Mouse (Mus musculus) sigmoid colon, adult 10 weeks (tissue): Measurements from ENCODE around the gene Tmem265. TPM values are rescaled to one million over a fixed set of nuclear protein-coding genes. Genes with fewer than 3 reads are reported as not detected.

Source experiments
- polyA plus RNA-seq: library from polyadenylated mRNA; stranded (reverse); fragments of 350-450 nt; fragmentation: Illumina TruSeq; extraction: RNeasy Lipid Tissue Mini Kit (QIAGEN cat#74804); gene quantifications from one replicate; pipeline ENCODE4 v1.2.3, GENCODE M21; 2014; ENCODE audit warnings: low read depth, low replicate concordance

The Tmem265 gene
- polyA plus RNA-seq: not detected

GRCm38 (mm10) chr7:127561340-127561858 is at the start of gene Tmem265:
Tmem265 (plus strand) TSS chr7:127561390.

GRCm38 (mm10) chr7:127511808-127512230 is 49.4 kb upstream of the Tmem265 start, which contains the start of gene Srcap:
Srcap (plus strand) TSS chr7:127511983.

GRCm38 (mm10) chr7:127519284-127519683 is 41.9 kb upstream of the Tmem265 start, which contains the start of gene Gm42715:
Gm42715 (plus strand) TSS chr7:127519584.

GRCm38 (mm10) chr7:127572895-127573471 is 11.8 kb downstream of the Tmem265 start, which contains the start of gene Phkg2:
Phkg2 (plus strand) TSS chr7:127573340.

GRCm38 (mm10) chr7:127588011-127588871 is 27.1 kb downstream of the Tmem265 start, which contains the start of the genes Ccdc189 and Rnf40:
Ccdc189 (minus strand) TSS chr7:127588595.
Rnf40 (plus strand) TSS chr7:127588767.

GRCm38 (mm10) chr7:127614891-127615843 is 54.0 kb downstream of the Tmem265 start, which contains the start of gene Zfp629:
Zfp629 (minus strand) TSS chr7:127615797.

Other genes starting within 250 kb of the Tmem265 start
- gene Zfp768, start 215.8 kb upstream of the Tmem265 start, polyA plus RNA-seq: 3.9 TPM
- gene Zfp747, start 185.3 kb upstream of the Tmem265 start, polyA plus RNA-seq: 2.7 TPM
- 2.4 TPM for gene 9130019O22Rik, start 174.2 kb upstream of the Tmem265 start, polyA plus RNA-seq
- gene E430018J23Rik, start 167.8 kb upstream of the Tmem265 start, polyA plus RNA-seq: 0.88 TPM
- gene Zfp764, start 154.6 kb upstream of the Tmem265 start, polyA plus RNA-seq: 4.9 TPM
- gene Zfp688, start 139.3 kb upstream of the Tmem265 start, polyA plus RNA-seq: 3.4 TPM
- 0.95 TPM for gene Zfp689, start 112.2 kb upstream of the Tmem265 start, polyA plus RNA-seq
- 23.2 TPM for gene Prr14, start 101.8 kb upstream of the Tmem265 start, polyA plus RNA-seq
- 9.1 TPM for gene Fbrs, start 82.2 kb upstream of the Tmem265 start, polyA plus RNA-seq
- 11.2 TPM for gene Srcap, start 49.4 kb upstream of the Tmem265 start, polyA plus RNA-seq
- gene Gm42715, start 41.8 kb upstream of the Tmem265 start, polyA plus RNA-seq: 8.8 TPM
- gene Phkg2, start 11.9 kb downstream of the Tmem265 start, polyA plus RNA-seq: 32.4 TPM
- gene Ccdc189, start 27.2 kb downstream of the Tmem265 start, polyA plus RNA-seq: not detected
- 2.1 TPM for gene Rnf40, start 27.4 kb downstream of the Tmem265 start, polyA plus RNA-seq
- 6.8 TPM for gene Zfp629, start 54.4 kb downstream of the Tmem265 start, polyA plus RNA-seq
- 1.0 TPM for gene Bcl7c, start 147.5 kb downstream of the Tmem265 start, polyA plus RNA-seq
- gene Ctf1, start 151.3 kb downstream of the Tmem265 start, polyA plus RNA-seq: 2.8 TPM
- not detected for gene Ctf2, start 170.8 kb downstream of the Tmem265 start, polyA plus RNA-seq
- 1.2 TPM for gene Fbxl19, start 183.2 kb downstream of the Tmem265 start, polyA plus RNA-seq
- gene Orai3, start 208.4 kb downstream of the Tmem265 start, polyA plus RNA-seq: 3.5 TPM
- gene Setd1a, start 215.3 kb downstream of the Tmem265 start, polyA plus RNA-seq: 7.0 TPM
- gene Gm49388, start 224.2 kb downstream of the Tmem265 start, polyA plus RNA-seq: not detected
- 16.0 TPM for gene Hsd3b7, start 239.2 kb downstream of the Tmem265 start, polyA plus RNA-seq